Mouse (Mus musculus): ENCODE data around the gene Zdhhc15. TPM values are rescaled to one million over a fixed set of nuclear protein-coding genes. Genes with fewer than 3 reads are reported as not detected.

The Zdhhc15 gene
- polyA plus RNA-seq, 2 experiments from 2014 or later = 7.2 to 7.5 TPM

Other genes with a start within 250 kb of the Zdhhc15 start
- 1 to 10 TPM; 1.7 to 2.9 TPM for gene Uprt, start 188.2 kb downstream of the Zdhhc15 start, polyA plus RNA-seq (2017; shearing (Covaris generic))
- gene Magee2, start 186.2 kb upstream of the Zdhhc15 start, polyA plus RNA-seq (2017; shearing (Covaris generic)) = under 1 TPM in 1 of 2 experiments, not detected in 1; 0.55 TPM

Data from CD4-positive, CD25-positive, alpha-beta regulatory T cell, adult 4 months (primary cell).